Mouse (Mus musculus) cortical plate, adult 2 months (tissue): ENCODE measurements around the gene Diaph3.

Source experiments
- CTCF ChIP-seq: fragments of 200-500 bp; IDR thresholded peaks from 2 replicates; pipeline ENCODE4 v1.5.1; 2011; ENCODE audit warnings: mild to moderate bottlenecking, control low read depth, low read length; ENCODE audit not compliant: insufficient read depth; ENCODE audit errors: extremely low read depth
- POLR2A ChIP-seq: fragments of 200-500 bp; IDR thresholded peaks from 2 replicates; pipeline ENCODE4 v1.6.1; 2011; ENCODE audit warnings: mild to moderate bottlenecking, low read length, control low read depth; ENCODE audit not compliant: insufficient read depth; ENCODE audit errors: extremely low read depth

- no peak for TF ChIP-seq CTCF
- TF ChIP-seq POLR2A, result no peak
Observed at GRCm38 (mm10) chr14:86834269-86834668, 306.8 kb downstream of the Diaph3 start.
